Mouse (Mus musculus): Measurements from ENCODE around the gene Samd8. TPM values are rescaled to one million over a fixed set of nuclear protein-coding genes. Genes with fewer than 3 reads are reported as not detected.

Samd8 gene
- total RNA-seq (2021): 100 to 1,000 TPM in 1 of 2 experiments, 10 to 100 TPM in 1; 90.5 to 101 TPM
- long read RNA-seq, partial matches to known transcripts: 1 of 13 reads
- long read RNA-seq, other reads (novel, unspliced or antisense): 10 of 13 reads

- peak; percentile 82 to 90 for DNase-seq (ENCODE audit: low spot score in 2 of 2)
These were observed at the start of gene Samd8 for GRCm38 (mm10) chr14:21750008-21750880. Samd8 (plus strand) TSS chr14:21750531.

GRCm38 (mm10) chr14:21702691-21703090, 47.6 kb upstream of the Samd8 start:
- DNase-seq (ENCODE audit: low spot score in 2 of 2): no peak

GRCm38 (mm10) chr14:21703255-21703654, 47.1 kb upstream of the Samd8 start:
- DNase-seq (ENCODE audit: low spot score in 2 of 2): no peak

- DNase-seq (ENCODE audit: low spot score in 2 of 2): no peak
These were observed 44.9 kb upstream of the Samd8 start for GRCm38 (mm10) chr14:21705462-21705861.

GRCm38 (mm10) chr14:21706759-21707571, 43.4 kb upstream of the Samd8 start:
- DNase-seq (ENCODE audit: low spot score in 2 of 2): peak; percentile 54 to 56

GRCm38 (mm10) chr14:21709545-21709944, 40.8 kb upstream of the Samd8 start:
- DNase-seq (ENCODE audit: low spot score in 2 of 2): no peak

GRCm38 (mm10) chr14:21711231-21711630, 39.1 kb upstream of the Samd8 start:
- DNase-seq (ENCODE audit: low spot score in 2 of 2): no peak

- no peak for DNase-seq (ENCODE audit: low spot score in 2 of 2)
These were observed 35.8 kb upstream of the Samd8 start, which contains the start of gene Dupd1 for GRCm38 (mm10) chr14:21714486-21714885. Dupd1 (minus strand) TSS chr14:21714576.

- no peak for DNase-seq (ENCODE audit: low spot score in 2 of 2)
These were observed 30.5 kb upstream of the Samd8 start for GRCm38 (mm10) chr14:21719646-21720383.

- DNase-seq (ENCODE audit: low spot score in 2 of 2): no peak
These were observed 29.7 kb upstream of the Samd8 start for GRCm38 (mm10) chr14:21720430-21721205.

GRCm38 (mm10) chr14:21722021-21722698, 28.2 kb upstream of the Samd8 start:
- DNase-seq (ENCODE audit: low spot score in 2 of 2): no peak

- no peak for DNase-seq (ENCODE audit: low spot score in 2 of 2)
These were observed 21.1 kb upstream of the Samd8 start for GRCm38 (mm10) chr14:21729031-21729732.

- DNase-seq (ENCODE audit: low spot score in 2 of 2): no peak
These were observed 20.4 kb upstream of the Samd8 start for GRCm38 (mm10) chr14:21729936-21730335.

GRCm38 (mm10) chr14:21733131-21733905, 17.0 kb upstream of the Samd8 start:
- no peak for DNase-seq (ENCODE audit: low spot score in 2 of 2)

- no peak for DNase-seq (ENCODE audit: low spot score in 2 of 2)
These were observed 10.0 kb upstream of the Samd8 start for GRCm38 (mm10) chr14:21740345-21740744.

GRCm38 (mm10) chr14:21741314-21741713, 9.0 kb upstream of the Samd8 start:
- no peak for DNase-seq (ENCODE audit: low spot score in 2 of 2)

GRCm38 (mm10) chr14:21741786-21742185, 8.5 kb upstream of the Samd8 start:
- DNase-seq (ENCODE audit: low spot score in 2 of 2): peak; percentile 93 to 94

- no peak for DNase-seq (ENCODE audit: low spot score in 2 of 2)
These were observed 7.9 kb upstream of the Samd8 start for GRCm38 (mm10) chr14:21742441-21742840.
